Mouse (Mus musculus) bone marrow macrophage, adult 2 months (primary cell): Measurements from ENCODE around the gene Fam168a.

Experiments used
- CTCF ChIP-seq: IDR thresholded peaks from 2 replicates; pipeline ENCODE4 v1.5.1; 2012; ENCODE audit warnings: low read depth, mild to moderate bottlenecking, low read length, moderate library complexity
- POLR2A ChIP-seq: IDR thresholded peaks from 2 replicates; pipeline ENCODE4 v1.6.1; 2012; ENCODE audit warnings: mild to moderate bottlenecking, low read depth, low read length, borderline replicate concordance

GRCm38 (mm10) chr7:100670646-100671045 is 35.8 kb upstream of the Fam168a start:
- TF ChIP-seq POLR2A (no peak), CTCF (no peak)
